Mouse (Mus musculus): ENCODE measurements around the gene Lrwd1.
"Not testable (repeated sequence)": the region's sequence is repeated elsewhere in the genome, so short reads cannot be mapped to it uniquely, and the experiment has no call there.

Lrwd1 gene

DNA sequence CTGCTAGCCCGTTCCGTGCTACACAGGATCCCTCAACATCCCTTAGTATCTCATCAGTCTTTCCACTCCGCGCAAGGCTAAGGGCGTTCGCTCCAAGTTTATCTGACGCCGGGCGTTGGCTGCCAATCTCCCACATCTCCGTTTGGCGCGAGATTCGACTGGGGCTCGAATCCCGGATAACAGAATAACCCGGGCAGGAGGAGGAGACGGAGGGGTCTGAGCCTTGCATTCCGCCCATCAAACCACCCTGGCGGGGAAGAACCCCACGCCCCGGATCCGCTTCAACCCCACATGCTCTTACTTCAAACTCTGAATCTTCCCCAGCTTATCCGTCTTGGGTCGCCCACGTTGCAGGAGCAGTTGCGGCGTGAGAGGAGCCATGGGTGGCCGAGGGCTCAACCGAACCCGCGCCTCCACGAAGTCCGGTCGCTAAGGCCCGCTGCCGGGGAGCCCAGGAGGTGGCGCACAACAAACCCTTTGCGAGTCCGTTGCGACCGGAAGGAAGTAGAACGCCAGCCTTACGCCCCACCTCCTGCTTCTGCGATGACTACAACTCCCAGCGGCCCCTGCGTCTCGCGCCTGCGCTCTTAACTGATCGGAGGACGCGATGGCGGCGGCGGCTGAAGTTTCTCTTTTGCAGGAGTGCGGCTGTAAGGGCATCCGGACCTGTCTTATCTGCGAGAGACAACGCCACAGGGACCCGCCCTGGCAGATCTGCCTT, at the start of gene Lrwd1, which contains the start of gene Alkbh4:
Lrwd1 (minus strand) TSS at position 504 of the 721 bp plus-strand sequence.
Alkbh4 (plus strand) TSS at position 576 of the 721 bp plus-strand sequence.
- DNase-seq = peak; percentile 97

GRCm38 (mm10) chr5:136183766-136184165, 47.9 kb upstream of the Lrwd1 start:
- no peak for DNase-seq

DNA sequence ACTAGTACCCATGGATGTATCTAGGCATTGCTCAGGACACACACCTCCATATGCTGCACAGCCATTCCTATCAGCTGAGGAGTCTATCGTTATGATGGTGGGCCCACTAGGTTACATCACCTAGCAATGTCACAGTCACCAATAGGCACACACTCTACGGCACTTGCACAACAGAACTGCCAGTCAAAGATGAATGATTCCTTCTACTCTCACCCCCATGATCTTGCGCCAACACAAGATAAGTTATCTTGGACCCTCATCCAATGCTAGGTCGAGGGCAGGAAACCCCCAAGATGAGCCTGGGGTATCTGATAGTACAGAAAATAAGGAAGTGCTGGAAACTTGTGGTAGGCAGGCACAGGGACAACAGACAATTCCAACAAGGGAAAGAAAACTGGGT, 47.0 kb upstream of the Lrwd1 start:
- no peak for DNase-seq

- no peak for DNase-seq
These were observed 46.2 kb upstream of the Lrwd1 start for GRCm38 (mm10) chr5:136182049-136182448.

DNA sequence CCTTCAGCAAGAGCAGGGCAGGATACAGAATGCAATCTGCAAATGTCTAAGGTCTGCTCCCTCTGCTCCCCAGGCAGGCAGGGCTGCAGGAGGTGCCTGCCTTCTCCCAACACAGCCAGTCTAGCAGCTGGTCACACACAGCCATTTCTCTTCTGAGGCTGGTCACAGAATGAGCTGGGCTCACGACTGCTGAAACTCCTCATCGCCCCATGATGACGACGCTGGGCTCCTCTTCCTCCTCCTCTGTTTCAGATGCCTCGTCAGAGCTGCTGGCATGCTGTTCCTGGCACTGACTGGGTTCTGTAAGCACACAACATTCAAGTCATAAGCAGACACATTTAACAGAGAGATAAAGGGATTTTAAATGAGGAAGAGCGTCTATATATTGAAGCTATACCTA, 45.3 kb upstream of the Lrwd1 start:
- no peak for DNase-seq

- no peak for DNase-seq
These were observed 43.7 kb upstream of the Lrwd1 start for GRCm38 (mm10) chr5:136179594-136179993.

DNA sequence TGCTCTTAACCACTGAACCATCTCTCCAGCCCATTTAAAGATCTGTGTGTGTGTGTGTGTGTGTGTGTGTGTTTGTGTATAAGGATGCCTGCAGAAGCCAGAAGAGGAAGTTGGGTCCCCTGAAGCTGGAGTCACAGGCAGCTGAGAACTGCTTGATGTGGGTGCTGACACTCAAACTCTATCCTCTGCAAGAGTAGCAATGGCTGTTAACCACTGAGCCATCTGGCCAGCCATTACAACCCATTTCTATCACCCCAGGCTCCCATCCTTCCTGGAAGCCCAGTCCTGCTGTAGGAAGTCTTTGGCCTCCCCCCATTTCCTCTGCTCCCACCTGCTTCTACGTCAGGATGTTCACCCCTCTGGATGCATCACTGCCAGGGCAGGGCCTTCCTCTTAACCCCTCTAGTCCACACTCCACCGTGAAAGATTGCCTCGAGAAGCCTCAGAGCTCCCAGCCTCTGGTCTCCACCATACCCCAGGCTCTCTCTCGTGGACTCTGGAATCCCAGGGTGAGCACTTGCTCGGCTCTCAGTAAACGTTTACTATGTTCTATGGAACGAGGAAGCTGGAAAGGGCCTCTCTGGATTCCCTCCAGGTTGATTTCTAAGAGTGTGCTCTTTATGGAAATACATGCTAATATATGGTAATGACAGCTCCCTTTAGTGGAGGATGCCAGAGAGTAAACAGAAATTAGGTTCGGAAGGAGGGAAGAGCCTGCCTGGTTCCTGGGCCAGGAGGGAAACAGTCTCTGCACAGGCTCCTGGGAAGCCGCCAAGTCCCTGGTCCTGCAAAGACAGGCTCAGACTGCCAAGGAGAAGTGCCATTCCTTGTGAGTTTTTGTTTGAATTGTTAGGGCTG, 38.0 kb upstream of the Lrwd1 start:
- peak; percentile 87 for DNase-seq

- DNase-seq = no peak
These were observed 37.1 kb upstream of the Lrwd1 start for GRCm38 (mm10) chr5:136172939-136173338.

DNA sequence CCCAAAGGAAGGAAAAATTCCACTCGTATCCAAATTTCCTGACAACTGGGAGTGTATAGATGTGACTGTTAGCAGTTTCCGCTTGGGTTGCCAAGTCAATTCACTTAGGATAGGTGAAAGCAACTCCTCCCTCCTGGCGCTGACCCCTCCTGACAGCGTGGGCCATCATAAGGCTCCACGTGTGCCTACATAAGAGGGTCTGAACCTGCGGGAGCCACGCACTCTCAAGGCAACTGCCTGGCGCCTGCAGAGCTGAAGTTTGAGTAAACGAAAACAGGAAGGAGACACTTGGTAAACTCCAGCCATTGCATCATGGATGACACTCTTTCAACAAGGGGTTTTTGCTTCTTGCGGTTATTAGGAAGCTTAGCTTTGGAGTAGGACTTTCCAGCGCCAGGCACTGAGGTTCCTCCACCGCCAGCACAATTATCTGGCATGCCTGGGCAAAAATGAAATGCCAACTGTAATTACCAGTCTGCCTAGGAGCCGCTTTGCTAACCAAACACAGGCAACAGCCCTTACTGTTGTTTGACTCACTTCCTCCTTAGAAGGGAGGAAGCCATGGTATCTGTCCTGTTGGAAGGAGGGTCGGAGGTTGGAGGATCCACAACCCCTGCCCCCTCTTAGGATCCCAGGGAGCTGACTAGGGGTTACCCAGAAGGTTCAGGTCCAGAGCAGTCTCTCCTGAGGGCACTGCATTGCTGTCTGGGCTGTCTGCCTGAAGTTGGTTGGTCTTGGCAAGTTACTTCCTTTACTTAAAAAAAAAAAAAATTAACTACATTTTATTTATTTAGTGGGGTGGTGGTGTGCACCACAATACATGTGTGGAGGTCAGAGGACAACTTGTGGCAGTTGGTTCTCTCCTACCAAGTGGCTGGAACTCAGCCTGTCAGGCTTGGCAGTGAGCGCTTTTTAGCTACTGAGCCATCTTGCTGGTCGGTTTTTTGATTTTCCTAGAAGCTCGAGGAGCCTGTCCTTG, 35.8 kb upstream of the Lrwd1 start:
- DNase-seq = no peak

DNA sequence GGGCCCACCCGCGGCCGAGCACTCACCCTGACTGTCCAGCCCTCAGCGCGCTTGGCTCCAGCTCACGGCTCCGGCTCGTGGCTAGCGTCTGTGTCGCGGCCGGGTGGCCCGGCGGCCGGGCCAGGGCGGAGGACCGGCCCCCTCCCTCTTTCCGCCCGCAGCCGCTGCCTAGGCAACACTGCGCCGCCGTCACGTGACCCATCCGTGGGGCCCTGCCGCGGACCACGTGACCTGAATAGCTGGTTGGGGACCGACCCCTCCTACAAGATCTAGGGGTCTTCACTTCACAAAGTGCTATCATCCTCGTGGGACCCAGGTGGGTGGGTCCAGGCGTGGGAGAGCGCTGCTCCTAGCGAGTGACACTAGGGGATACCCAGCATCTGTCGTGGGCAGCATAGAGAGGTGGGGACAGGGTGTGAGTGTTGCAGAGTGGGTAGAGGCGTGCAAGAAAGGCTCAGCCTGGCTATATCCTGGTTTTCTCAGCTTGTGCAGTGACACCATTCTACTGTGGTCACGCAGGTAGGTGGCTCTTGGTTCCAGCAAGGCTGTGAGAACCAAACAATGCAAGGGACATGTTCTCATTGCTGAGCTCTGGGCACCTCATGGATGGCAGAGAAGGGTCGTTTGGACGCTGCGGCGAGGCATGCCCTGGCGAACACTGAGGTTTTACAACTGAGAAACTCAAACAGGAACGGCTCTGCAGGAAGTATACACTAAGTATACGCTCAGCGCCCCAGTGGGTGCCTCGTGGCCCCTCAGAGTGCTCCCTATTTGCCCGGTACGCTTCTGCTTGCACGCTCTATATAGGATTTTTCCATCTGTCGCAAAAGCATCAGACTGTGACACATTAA, 34.9 kb upstream of the Lrwd1 start, which contains the start of gene Orai2:
Orai2 (minus strand) TSS at position 202 of the 851 bp plus-strand sequence.
- peak; percentile 82 for DNase-seq

DNA sequence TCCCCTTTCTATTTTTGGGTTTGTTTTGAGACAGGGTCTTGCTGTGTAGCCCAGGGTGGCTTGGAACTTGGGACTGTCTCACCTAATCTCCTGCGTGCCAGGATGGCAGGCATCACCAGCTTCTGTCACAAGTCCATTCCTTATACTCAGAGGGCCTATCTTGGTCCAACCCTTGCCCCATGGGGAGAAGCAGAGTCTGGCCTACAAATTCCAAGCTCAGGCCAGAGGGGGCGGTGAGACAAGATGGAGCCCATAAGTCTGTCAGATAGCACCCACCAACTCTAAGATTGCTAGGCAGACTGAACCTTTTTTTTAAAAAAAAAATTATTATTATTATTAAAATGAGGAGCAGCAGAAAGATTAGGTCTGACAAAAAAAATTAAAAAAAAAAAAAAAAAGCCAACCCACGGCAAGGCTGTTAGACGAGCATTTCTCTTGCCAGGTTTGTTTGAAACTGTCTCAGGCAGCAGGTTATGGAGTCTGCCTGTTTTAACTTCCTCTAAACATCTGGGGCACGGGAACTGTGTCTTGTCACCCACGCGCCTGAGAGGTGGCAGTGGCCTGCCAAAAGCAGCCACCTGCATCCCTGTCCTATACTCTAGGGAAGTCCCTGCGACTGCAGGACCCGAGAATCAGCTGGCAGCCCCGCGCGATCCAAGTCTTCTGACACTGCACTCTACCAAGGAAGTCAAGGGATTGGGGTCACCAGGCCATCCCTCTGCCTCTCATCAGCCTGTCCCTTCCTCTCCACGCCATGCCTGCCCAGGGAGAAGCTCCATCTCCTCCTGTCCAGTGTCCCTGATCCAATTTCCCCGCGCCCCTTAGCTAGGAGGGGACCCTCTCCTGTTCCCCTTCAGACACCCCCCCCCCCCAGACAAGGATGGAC, 34.0 kb upstream of the Lrwd1 start:
- no peak for DNase-seq

GRCm38 (mm10) chr5:136168071-136168470, 32.2 kb upstream of the Lrwd1 start:
- no peak for DNase-seq

DNA sequence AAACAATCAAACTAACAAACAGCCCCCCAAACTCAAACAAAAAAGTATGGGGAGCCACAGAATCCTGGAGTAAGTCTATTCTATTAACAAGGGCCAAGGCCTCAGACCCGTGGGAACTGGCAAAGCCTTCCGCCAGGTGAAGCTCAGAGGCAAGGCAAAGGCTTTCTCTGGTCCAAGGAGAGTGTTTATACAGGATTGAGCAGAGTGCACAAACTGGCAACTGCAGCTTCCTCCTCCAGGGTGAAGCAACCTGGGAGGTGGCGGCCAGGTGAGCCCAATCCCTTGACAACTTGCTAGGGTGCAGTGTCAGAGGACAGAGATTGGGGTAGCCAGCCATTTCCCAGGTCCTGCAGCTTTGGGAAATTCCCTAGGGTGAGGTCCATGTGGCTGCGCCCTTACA, 31.4 kb upstream of the Lrwd1 start:
- DNase-seq = no peak

DNA sequence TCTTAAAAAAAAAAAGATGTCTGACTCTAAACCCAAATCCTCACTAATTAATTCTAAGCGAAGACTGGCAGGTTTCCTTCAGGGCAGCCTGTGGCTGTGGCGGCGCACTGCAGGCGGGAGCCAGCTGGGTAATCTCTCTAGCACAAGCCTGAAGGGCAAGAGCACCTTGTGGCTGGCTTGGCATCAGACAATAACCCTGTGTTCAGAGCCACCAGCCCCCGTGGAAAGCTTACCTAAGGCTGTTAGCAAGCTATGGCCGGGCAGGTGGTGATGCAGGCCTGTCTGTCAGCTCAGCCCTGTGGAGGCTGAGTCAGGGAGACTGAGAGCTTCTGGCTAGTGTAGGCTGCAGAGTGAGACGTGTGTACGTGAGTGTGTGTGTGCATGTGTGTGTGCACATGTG, 29.4 kb upstream of the Lrwd1 start:
- no peak for DNase-seq

- no peak for DNase-seq
These were observed 28.1 kb upstream of the Lrwd1 start for GRCm38 (mm10) chr5:136163807-136164474.

DNA sequence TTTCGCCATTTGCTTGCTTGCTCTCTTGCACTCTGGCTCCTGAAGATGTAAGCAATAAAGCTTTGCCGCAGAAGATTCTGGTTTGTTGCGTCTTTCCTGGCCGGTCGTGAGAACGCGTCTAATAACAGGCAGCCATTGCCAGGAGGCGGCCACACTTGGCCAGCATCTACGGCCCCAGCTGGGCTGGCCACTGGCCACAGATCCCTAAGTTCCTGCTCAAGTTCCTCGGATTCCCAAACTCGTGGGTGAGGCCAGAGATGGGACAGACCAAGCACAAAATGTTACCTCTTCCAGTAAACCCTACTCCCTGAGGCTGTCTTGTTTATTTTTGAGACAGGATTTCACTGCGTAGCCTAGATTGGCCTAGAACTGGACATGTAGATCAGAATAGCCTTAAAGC, 24.2 kb upstream of the Lrwd1 start:
- peak; percentile 62 for DNase-seq

DNA sequence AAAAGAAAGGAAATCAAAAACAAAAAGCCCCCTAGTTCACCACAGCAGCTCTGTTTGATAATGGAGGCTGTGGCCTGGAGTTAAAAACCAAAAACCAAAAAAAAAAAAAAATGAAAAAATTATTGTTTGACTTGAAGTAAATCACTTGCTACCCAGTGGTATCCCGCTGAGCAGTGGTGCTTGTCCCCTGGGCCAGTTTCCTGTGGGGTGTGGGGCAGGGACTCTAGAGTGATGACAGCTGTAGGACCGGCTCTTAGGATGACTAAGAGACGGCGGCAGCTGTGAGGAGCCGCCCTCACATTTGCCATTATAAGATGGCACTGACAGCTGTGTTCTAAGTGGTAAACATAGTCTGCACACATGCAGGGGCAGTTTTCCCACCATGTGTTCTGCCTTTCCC, 19.5 kb upstream of the Lrwd1 start:
- no peak for DNase-seq

DNA sequence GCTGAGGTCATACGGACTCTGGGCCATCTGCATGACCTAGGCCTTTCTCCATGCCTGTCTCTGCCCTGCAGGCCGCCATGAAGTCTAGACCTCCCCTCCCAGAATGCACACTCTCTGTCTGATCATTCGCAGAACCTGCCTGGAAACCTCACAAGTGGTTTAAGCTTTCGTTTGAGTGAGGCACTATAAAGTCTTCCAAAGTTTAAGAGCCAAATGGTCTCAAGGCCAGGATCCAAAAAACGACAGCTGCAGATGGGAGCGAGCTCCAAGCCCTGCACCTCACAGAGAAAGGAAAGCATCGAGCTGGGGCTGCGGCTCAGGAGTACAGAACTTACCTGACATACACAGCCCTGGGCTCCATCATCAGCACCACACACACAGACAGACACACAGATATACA, 16.5 kb upstream of the Lrwd1 start:
- no peak for DNase-seq

DNA sequence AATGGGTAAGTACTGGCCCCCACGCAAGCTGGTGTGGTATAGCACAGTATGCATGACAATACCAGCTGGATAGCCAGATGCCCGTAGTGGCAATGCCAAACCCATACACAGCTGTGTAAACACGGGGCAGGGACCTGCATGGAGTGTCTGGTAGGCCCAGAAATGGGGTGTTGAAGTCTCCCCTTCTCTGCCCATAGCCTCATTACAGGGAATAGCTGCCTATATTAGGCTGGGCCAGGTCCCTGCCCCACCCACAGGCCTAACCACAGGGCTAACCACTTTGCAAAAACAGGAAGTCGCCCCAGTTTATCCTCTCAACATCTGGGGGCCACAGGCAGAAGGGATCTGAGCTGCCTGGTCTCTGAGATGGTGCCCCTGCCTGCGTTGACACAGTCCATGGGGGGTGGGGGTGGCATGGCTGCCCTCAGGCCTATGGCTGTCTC, 13.3 kb upstream of the Lrwd1 start:
- not testable (repeated sequence) for DNase-seq

GRCm38 (mm10) chr5:136147704-136148103, 11.8 kb upstream of the Lrwd1 start:
- DNase-seq = no peak

Data from lung, postnatal 14 days (tissue).